Mouse (Mus musculus) G1E (cell line): ENCODE measurements around the gene Omt2b. TPM values are rescaled to one million over a fixed set of nuclear protein-coding genes. Genes with fewer than 3 reads are reported as not detected.
"Not testable (repeated sequence)": the region's sequence is repeated elsewhere in the genome, so short reads cannot be mapped to it uniquely, and the experiment has no call there.

Experiments
- ATAC-seq: 2 replicates; pipeline ENCODE4 v1.8.0; 2016; ENCODE audit warnings: mild to moderate bottlenecking; ENCODE audit not compliant: insufficient number of reproducible peaks, poor library complexity, low FRiP score, severe bottlenecking; ENCODE audit errors: extremely low read depth
- DNase-seq: peaks from one replicate; pipeline ENCODE4 v3.0.0; 2012; ENCODE audit warnings: low spot score
- H3K27me3 ChIP-seq: 2 replicates; pipeline ENCODE4 v1.6.1; 2012; ENCODE audit warnings: mild to moderate bottlenecking, low read length, inconsistent platforms; ENCODE audit not compliant: insufficient read depth
- H3K36me3 ChIP-seq: replicated peaks from 2 replicates; pipeline ENCODE3; 2012; ENCODE audit warnings: mild to moderate bottlenecking, inconsistent platforms
- H3K4me1 ChIP-seq: 2 replicates; pipeline ENCODE4 v1.6.1; 2012; ENCODE audit warnings: low read depth, low read length, inconsistent platforms, mixed read lengths; ENCODE audit not compliant: insufficient read depth
- H3K4me3 ChIP-seq: 2 replicates; pipeline ENCODE4 v1.5.1; 2012; ENCODE audit warnings: low read depth, mild to moderate bottlenecking, inconsistent platforms, low read length, moderate library complexity, mixed read lengths
- H3K9me3 ChIP-seq: replicated peaks from 2 replicates; pipeline ENCODE4 v1.6.1; 2012; ENCODE audit warnings: inconsistent platforms
- CTCF ChIP-seq: IDR thresholded peaks from 2 replicates; pipeline ENCODE4 v1.5.1; 2012; ENCODE audit warnings: low read depth, low read length, inconsistent platforms, mixed read lengths
- GATA1 ChIP-seq: IDR thresholded peaks from 2 replicates; pipeline ENCODE4 v1.6.1; 2012; ENCODE audit warnings: borderline replicate concordance, low read length, inconsistent platforms, mixed read lengths
- GATA2 ChIP-seq: IDR thresholded peaks from 2 replicates; pipeline ENCODE4 v1.6.1; 2012; ENCODE audit warnings: low read depth, low read length, inconsistent platforms, borderline replicate concordance
- POLR2AphosphoS5 ChIP-seq: IDR thresholded peaks from 2 replicates; pipeline ENCODE4 v1.6.1; 2012; ENCODE audit warnings: low read depth, low read length, inconsistent platforms; ENCODE audit not compliant: insufficient replicate concordance
- TAL1 ChIP-seq: conservative IDR thresholded peaks from 2 replicates; pipeline ENCODE4 v1.6.1; 2012; ENCODE audit warnings: low read depth, low read length, inconsistent platforms, mixed read lengths
- polyA plus RNA-seq: library from polyadenylated mRNA; stranded (reverse); fragments of >175 nt; gene quantifications from 2 replicates; pipeline ENCODE4 v1.2.3, GENCODE M21; 2012
- total RNA-seq, 2 experiments: library from RNA; stranded (forward) in 1 of 2; stranded (reverse) in 1 of 2; fragments of 200-1000 nt in 1 of 2; fragments of >200 nt in 1 of 2; fragmentation: Nextera tagmentation in 1 of 2; gene quantifications; 2 replicates each; pipeline ENCODE4 v1.2.3; 2014 to 2017

Gene Omt2b
- total RNA-seq (2014; fragmentation: Nextera tagmentation) (not detected in 2 replicates), total RNA-seq (2017) (not detected in 2 replicates), polyA plus RNA-seq (0.04 TPM in 1 of 2 replicates, not detected in the other)

DNA sequence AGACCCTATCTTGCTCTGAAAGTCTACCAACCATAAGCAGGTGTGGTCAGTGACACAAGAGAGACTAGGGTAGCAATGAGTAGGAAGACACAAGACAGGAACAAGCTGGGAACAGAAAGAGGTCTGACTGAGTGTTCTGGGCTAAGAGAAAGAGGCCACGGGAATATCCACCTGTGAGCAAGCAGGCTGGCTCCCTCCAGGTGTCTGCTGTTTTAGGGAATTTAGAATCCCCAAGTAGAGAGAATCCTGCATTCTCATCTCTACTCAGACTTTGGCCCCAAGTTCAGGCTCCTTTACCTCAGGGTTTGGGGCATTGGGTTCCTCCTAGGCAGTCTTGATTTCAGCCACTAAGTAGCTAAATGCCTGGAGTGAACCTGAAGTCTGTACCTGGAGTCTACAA, at the start of gene Omt2b:
TSS of gene Omt2b (plus strand) at position 301 of the 400 bp plus-strand sequence.
- H3K9me3 ChIP-seq, DNase-seq, ATAC-seq, H3K27me3 ChIP-seq, H3K36me3 ChIP-seq, H3K4me1 ChIP-seq, H3K4me3 ChIP-seq: not testable (repeated sequence)

DNA sequence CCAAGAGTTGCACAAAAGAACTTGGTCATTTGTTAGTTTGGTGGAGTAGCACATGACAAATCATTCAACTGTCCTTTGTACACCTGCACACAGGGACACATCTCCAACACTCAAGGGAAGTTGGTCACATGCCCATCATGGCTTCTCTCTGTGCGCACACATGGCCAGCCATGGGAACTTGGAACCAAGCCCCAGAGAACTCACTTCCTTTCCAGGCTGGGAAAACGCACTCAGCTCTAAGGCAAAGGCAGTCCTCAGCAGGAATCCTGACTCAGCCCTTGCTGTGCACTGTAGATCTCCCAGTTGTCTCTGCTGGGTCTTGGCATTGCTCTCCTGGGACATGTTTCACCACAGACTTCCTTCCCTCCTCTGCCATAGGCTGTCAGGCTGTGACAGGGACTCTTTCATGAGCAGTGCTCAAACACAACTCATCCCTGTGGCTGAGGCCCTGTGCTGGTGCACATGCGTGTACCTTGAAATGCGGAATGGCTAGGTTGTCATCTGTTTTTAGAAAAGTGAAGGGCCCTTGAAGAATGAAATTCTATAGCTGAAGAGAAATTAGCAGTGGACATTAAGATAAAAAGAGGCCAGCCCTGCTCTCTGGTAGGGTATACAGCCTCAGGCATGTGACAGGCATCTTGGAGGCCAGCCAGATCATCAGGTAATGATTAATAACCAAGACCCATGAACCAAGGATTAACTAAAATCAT, 45.2 kb upstream of the Omt2b start:
- not testable (repeated sequence) for H3K4me1 ChIP-seq, DNase-seq, H3K36me3 ChIP-seq, H3K27me3 ChIP-seq, H3K9me3 ChIP-seq, ATAC-seq, H3K4me3 ChIP-seq

DNA sequence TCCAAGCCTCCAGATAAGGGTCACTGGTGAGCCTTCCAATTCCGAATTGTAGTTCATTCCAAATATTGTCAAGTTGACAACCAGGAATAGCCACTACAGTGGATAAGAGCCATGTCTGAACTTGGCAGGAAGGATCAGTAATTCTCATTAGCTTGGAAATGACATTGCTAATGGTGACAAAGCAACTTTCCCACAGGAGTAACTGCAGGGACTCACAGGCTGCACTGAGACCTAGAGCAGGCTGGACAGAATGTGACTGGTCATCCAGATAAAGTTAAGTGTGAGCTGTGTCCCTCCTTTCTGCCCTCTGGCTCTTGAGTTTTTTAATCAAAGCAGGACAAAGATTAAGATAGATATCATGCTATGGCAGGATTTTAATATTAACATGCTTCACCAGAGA, 38.3 kb upstream of the Omt2b start:
- not testable (repeated sequence) for ATAC-seq, H3K27me3 ChIP-seq, H3K36me3 ChIP-seq, H3K4me3 ChIP-seq, H3K9me3 ChIP-seq, H3K4me1 ChIP-seq, DNase-seq

DNA sequence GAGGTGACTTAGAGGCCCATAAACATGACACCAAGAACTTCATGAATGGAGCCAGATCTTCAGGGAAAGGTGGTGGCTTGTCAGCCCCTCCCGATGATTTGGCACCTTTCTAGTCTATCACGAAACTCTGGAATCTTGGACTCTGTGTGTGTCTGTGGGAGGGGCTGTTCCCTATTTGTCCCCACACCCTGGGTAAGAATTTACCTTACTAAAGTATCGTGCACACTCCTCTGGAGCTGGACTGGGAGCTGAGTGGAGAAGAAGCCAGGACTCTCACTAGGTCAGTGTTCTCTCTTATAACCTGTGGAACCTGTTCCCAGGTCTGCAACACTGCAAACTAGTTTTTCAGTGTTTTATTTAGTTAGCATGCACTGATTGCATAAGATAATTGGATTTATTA, 37.7 kb upstream of the Omt2b start, which contains the start of gene Gm10639:
TSS of gene Gm10639 (plus strand) at position 201 of the 400 bp plus-strand sequence.
- not testable (repeated sequence) for ATAC-seq, H3K4me3 ChIP-seq, H3K27me3 ChIP-seq, H3K4me1 ChIP-seq, DNase-seq, H3K36me3 ChIP-seq, H3K9me3 ChIP-seq

DNA sequence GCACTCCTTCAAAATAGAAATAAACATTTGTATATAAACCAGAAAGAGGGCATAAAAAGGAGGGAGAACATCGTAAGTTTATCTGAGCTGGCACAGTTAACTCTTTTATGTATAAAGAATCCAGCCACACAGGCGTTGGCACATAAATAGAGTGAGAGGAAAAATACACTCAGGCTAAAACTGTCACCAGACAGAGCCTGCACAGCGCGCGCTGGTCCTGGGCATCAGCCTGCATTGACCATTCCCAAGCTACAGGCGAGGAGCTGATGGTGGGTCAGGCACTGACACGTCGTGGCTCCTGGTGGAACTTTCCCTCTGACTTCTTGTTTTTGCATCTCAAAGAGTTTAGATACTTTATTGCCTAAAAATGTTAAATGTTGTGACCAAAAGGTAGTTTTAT, 34.9 kb upstream of the Omt2b start:
- H3K9me3 ChIP-seq, H3K36me3 ChIP-seq, H3K4me1 ChIP-seq, DNase-seq, H3K27me3 ChIP-seq, ATAC-seq, H3K4me3 ChIP-seq: not testable (repeated sequence)

DNA sequence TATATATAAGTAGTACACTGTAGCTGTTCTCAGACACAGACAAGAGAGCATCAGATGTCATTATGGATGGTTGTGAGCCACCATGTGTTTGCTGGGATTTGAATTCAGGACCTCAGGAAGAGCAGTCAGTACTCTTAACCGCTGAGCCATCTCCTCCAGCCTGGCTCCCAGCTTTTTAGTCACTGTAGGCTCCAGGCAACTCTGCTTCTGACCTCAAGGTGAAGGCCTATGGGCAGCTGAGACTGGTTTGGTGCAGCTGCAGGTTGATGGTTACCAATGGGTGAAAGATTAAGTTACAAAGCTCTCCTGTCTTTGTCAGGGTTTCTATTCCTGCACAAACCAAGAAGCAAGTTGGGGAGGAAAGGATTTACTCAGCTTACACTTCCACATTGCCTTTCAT, 33.7 kb upstream of the Omt2b start:
- H3K9me3 ChIP-seq, H3K4me3 ChIP-seq, H3K4me1 ChIP-seq, H3K36me3 ChIP-seq, ATAC-seq, H3K27me3 ChIP-seq, DNase-seq: not testable (repeated sequence)

DNA sequence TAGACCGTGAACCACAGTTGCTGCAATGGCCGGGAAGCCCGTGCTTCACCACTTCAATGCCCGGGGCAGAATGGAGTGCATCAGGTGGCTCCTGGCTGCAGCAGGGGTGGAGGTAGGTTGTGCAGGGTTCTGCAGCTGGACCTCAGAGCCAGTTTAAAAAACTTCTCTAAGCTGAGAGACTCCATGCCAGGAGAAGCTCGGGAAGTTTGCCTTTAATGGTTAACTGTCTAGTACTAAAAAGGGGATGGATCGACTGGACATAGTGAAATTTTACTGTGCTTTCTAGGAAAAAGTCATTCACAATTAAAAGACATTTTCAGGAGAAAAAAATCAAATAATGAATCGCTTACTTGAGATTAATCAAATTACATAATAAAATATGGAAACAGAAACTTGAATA, 32.6 kb upstream of the Omt2b start:
- DNase-seq, ATAC-seq, H3K36me3 ChIP-seq, H3K9me3 ChIP-seq, H3K4me1 ChIP-seq, H3K4me3 ChIP-seq, H3K27me3 ChIP-seq: not testable (repeated sequence)

DNA sequence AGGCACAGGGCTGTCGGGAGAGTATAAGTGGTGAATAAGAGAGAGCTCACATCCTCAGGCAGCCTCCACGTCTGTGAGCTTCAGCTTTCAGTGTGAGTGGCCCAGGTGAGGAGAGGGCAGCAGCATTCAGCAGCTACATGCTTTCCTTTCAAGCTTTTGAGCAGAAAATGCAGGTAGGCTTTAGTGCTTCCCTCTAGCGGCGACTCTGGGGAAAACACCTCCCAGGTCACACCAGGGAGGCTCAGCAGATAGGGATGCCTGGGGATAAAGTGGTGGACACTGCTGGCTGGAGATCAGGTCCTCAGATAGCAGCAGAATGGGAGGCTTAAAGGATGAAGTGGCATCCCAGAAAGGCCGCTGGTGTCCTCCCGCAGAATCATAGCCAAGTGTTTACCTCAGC, 31.3 kb upstream of the Omt2b start:
- H3K9me3 ChIP-seq, H3K36me3 ChIP-seq, H3K4me1 ChIP-seq, H3K4me3 ChIP-seq, H3K27me3 ChIP-seq: not testable (repeated sequence)
- TF ChIP-seq CTCF, result peak; percentile 65
- ATAC-seq (peak; percentile 54; the same call in 1 of the 2 replicates), DNase-seq (peak; percentile 16)

DNA sequence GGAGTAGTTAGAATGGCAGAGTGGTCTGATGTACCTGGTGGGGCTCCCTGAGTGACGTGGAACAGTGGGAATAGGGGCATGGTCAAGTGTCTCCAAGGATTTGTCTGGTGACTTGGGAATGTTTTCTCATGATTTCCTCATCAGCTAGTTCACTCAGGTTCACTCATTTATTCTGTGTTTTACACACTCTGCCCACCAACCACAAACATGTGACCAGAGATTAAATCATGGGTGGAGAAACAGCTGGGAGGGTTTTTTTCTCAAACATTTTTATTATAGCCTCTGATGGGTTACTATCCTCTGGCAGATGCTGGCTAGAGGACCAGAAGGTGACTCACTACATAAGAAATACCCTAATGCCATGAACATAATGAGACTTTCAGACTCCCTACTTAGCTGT, 29.2 kb upstream of the Omt2b start:
- ATAC-seq (no peak), DNase-seq (no peak)
- Histone ChIP-seq H3K4me1 (no peaks in the 10 kb centered on the region), H3K27me3 (no peaks in the 10 kb centered on the region), H3K4me3 (no peak overlapping the region), H3K36me3 (no peaks in the 10 kb centered on the region), H3K9me3 (no peaks in the 10 kb centered on the region)
- no peak for TF ChIP-seq GATA2
- TF ChIP-seq CTCF, result no peak
- TF ChIP-seq TAL1, result no peak
- no peak for TF ChIP-seq POLR2AphosphoS5
- TF ChIP-seq GATA1, result no peak

DNA sequence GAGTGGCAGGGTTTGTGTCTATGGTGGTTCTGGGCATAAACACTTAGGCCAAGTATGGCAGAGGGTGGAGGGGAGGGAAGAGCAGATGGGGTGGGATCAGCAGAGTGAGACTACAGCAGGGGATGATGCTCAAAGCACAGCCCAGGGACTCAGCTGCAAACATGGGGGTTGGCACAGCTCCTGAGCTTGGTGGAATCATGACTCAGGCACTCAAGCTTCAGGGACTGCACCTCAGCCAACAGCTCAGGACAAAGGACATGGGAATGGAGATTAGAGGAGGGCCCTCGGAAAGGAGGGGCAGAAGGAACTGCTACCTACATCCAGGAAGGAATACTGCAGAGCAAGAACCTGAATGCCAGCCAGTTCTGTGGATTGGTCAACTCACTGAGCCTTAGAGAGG, 28.2 kb upstream of the Omt2b start:
- not testable (repeated sequence) for H3K4me1 ChIP-seq, DNase-seq, H3K36me3 ChIP-seq, H3K4me3 ChIP-seq, ATAC-seq, H3K27me3 ChIP-seq, H3K9me3 ChIP-seq

DNA sequence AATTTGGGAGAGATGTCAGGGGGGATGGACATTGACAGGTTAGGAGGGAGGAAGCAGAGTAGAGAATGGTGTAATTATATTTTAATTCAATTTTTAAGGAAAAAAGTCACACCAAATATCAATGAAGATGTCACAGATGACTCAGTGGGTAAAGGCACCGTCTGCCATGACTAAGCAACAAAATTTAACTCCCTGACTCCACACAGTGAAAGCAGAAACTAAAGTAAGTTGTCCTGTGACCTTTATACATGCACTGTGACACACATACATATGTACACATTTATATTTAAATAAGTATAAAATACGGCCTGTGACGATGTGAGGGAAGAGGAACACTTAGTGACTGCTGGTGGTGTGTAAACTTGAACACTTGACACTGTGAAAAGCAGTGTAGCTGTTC, 19.3 kb upstream of the Omt2b start:
- H3K4me3 ChIP-seq, H3K27me3 ChIP-seq, H3K36me3 ChIP-seq, H3K4me1 ChIP-seq, H3K9me3 ChIP-seq, DNase-seq, ATAC-seq: not testable (repeated sequence)
